Comparison of ENCODE assay signal across 15 mouse cellular contexts in genomic region chr4:140707615-140708014, GRCm38 (mm10). TPM values are rescaled to one million over a fixed set of nuclear protein-coding genes. Genes with fewer than 3 reads are reported as not detected.
DNase-seq lines count a peak whose midpoint lies in the region; ATAC-seq lines count a peak whose summit lies in the region.
"Had no signal": no experiment of that assay in that cellular context is flagged by ENCODE, and none has a peak within 500 bp of the region (broad histone marks: within the 10 kb centered on the region; RNA-seq: fewer than 3 reads in every experiment).

No protein-coding gene starts in this region.

- no peak overlapping the region for H3K4me3 ChIP-seq in embryonic facial prominence, embryonic 13.5 days
- H3K4me3 ChIP-seq in embryonic facial prominence, embryonic 10.5 days: no peak overlapping the region
- H3K4me3 ChIP-seq in heart, embryonic 13.5 days: no peak overlapping the region
- H3K4me3 ChIP-seq in heart, embryonic 10.5 days: no peak overlapping the region
- no peak overlapping the region for H3K4me3 ChIP-seq in lung, embryonic 15.5 days
- no peak overlapping the region for H3K4me3 ChIP-seq in stomach, embryonic 16.5 days (replicated peaks; ENCODE audit: low read length)
- H3K4me3 ChIP-seq: liver, embryonic 15.5 days; megakaryocyte, embryonic 14.5 days had no signal

- peak overlapping the region; percentile 40; the same call in 1 of the 2 replicates for H3K9ac ChIP-seq in embryonic facial prominence, embryonic 13.5 days
- H3K9ac ChIP-seq in heart, embryonic 13.5 days: peak overlapping the region; percentile 56
- H3K9ac ChIP-seq in lung, embryonic 15.5 days: no peak overlapping the region
- H3K9ac ChIP-seq in stomach, embryonic 16.5 days (ENCODE audit: low read length): peak overlapping the region; percentile 29; the same call in 1 of the 2 replicates
- H3K9ac ChIP-seq: liver, embryonic 15.5 days had no signal

- H3K4me2 ChIP-seq in embryonic facial prominence, embryonic 13.5 days: no peak overlapping the region
- no peak overlapping the region for H3K4me2 ChIP-seq in heart, embryonic 13.5 days
- no peak overlapping the region for H3K4me2 ChIP-seq in lung, embryonic 15.5 days
- H3K4me2 ChIP-seq in stomach, embryonic 16.5 days (ENCODE audit: low read depth, low read length): no peak overlapping the region; the same call in 1 of the 2 replicates
- H3K4me2 ChIP-seq: liver, embryonic 15.5 days had no signal

- H3K27ac ChIP-seq in embryonic facial prominence, embryonic 13.5 days: peak overlapping the region; percentile 22; the same call in 1 of the 2 replicates
- H3K27ac ChIP-seq in embryonic facial prominence, embryonic 10.5 days (replicated peaks): no peak overlapping the region
- H3K27ac ChIP-seq in heart, embryonic 13.5 days (replicated peaks): no peak overlapping the region
- H3K27ac ChIP-seq in heart, embryonic 10.5 days: no peak overlapping the region
- peak overlapping the region; percentile 49; the same call in 1 of the 2 replicates for H3K27ac ChIP-seq in lung, embryonic 15.5 days
- peak overlapping the region; percentile 71 for H3K27ac ChIP-seq in stomach, embryonic 16.5 days (ENCODE audit: low read length)
- H3K27ac ChIP-seq: liver, embryonic 15.5 days had no signal

- ATAC-seq in embryonic facial prominence, embryonic 13.5 days (ENCODE audit: insufficient number of reproducible peaks, insufficient read depth, low FRiP score, low TSS enrichment, low read depth): no peak
- ATAC-seq in heart, embryonic 13.5 days (ENCODE audit: extremely low read depth, insufficient number of reproducible peaks, low FRiP score, low TSS enrichment): no peak
- no peak for ATAC-seq in lung, embryonic 15.5 days (ENCODE audit: borderline replicate concordance, extremely low read depth, low FRiP score, low TSS enrichment)
- ATAC-seq in stomach, embryonic 16.5 days (ENCODE audit: insufficient read depth, low FRiP score): no peak
- no peak for ATAC-seq in cerebellum, adult (ENCODE audit: insufficient number of reproducible peaks, low FRiP score, low TSS enrichment)
- ATAC-seq: Patski had no signal

- 83% methylated on average over 4 of the region's 4 CpGs for WGBS in embryonic facial prominence, embryonic 13.5 days
- WGBS in embryonic facial prominence, embryonic 10.5 days: 88% methylated on average over 4 of the region's 4 CpGs
- 67% methylated on average over 4 of the region's 4 CpGs for WGBS in heart, embryonic 13.5 days
- WGBS in heart, embryonic 10.5 days: 82% methylated on average over 4 of the region's 4 CpGs
- 66% methylated on average over 4 of the region's 4 CpGs for WGBS in lung, embryonic 15.5 days
- 68% methylated on average over 4 of the region's 4 CpGs for WGBS in stomach, embryonic 16.5 days

- no peak for DNase-seq in embryonic facial prominence, embryonic 10.5 days (ENCODE audit: low spot score)
- no peak for DNase-seq in heart, embryonic 10.5 days (ENCODE audit: low spot score)
- DNase-seq in lung, postnatal 25 days (ENCODE audit: low spot score): no peak
- DNase-seq: cerebellum, adult 18-20 months; kidney, postnatal 10 days; layer of hippocampus, adult 9-11 months had no signal

- H3K36me3 ChIP-seq in embryonic facial prominence, embryonic 13.5 days: peaks cover 84% of the 10 kb centered on the region
- peaks cover 91% of the 10 kb centered on the region for H3K36me3 ChIP-seq in embryonic facial prominence, embryonic 10.5 days (replicated peaks)
- peaks cover 79% of the 10 kb centered on the region for H3K36me3 ChIP-seq in heart, embryonic 13.5 days
- peaks cover 82% of the 10 kb centered on the region for H3K36me3 ChIP-seq in heart, embryonic 10.5 days
- peaks cover 63% of the 10 kb centered on the region for H3K36me3 ChIP-seq in lung, embryonic 15.5 days
- H3K36me3 ChIP-seq in stomach, embryonic 16.5 days (ENCODE audit: control insufficient read depth, insufficient read depth, low read length): peaks cover 17% of the 10 kb centered on the region

- H3K9me3 ChIP-seq in embryonic facial prominence, embryonic 13.5 days: no peaks in the 10 kb centered on the region
- no peaks in the 10 kb centered on the region for H3K9me3 ChIP-seq in embryonic facial prominence, embryonic 10.5 days
- H3K9me3 ChIP-seq in heart, embryonic 13.5 days: no peaks in the 10 kb centered on the region
- H3K9me3 ChIP-seq in heart, embryonic 10.5 days: no peaks in the 10 kb centered on the region
- no peaks in the 10 kb centered on the region for H3K9me3 ChIP-seq in lung, embryonic 15.5 days
- H3K9me3 ChIP-seq in stomach, embryonic 16.5 days (replicated peaks; ENCODE audit: control insufficient read depth, low read length): no peaks in the 10 kb centered on the region
- H3K9me3 ChIP-seq: liver, embryonic 15.5 days; megakaryocyte, embryonic 14.5 days had no signal

- peaks cover 47% of the 10 kb centered on the region for H3K4me1 ChIP-seq in embryonic facial prominence, embryonic 13.5 days
- H3K4me1 ChIP-seq in embryonic facial prominence, embryonic 10.5 days: peaks cover 62% of the 10 kb centered on the region
- H3K4me1 ChIP-seq in heart, embryonic 13.5 days: peaks cover 55% of the 10 kb centered on the region
- peaks cover 63% of the 10 kb centered on the region for H3K4me1 ChIP-seq in heart, embryonic 10.5 days
- H3K4me1 ChIP-seq in lung, embryonic 15.5 days: peaks cover 69% of the 10 kb centered on the region
- H3K4me1 ChIP-seq in stomach, embryonic 16.5 days (ENCODE audit: control insufficient read depth, insufficient read depth, low read length): peaks cover 54% of the 10 kb centered on the region

- H3K27me3 ChIP-seq in embryonic facial prominence, embryonic 13.5 days: no peaks in the 10 kb centered on the region
- no peaks in the 10 kb centered on the region for H3K27me3 ChIP-seq in embryonic facial prominence, embryonic 10.5 days (replicated peaks; ENCODE audit: low read depth, poor library complexity, severe bottlenecking)
- no peaks in the 10 kb centered on the region for H3K27me3 ChIP-seq in heart, embryonic 13.5 days (replicated peaks)
- no peaks in the 10 kb centered on the region for H3K27me3 ChIP-seq in heart, embryonic 10.5 days (ENCODE audit: insufficient read depth, poor library complexity, severe bottlenecking)
- no peaks in the 10 kb centered on the region for H3K27me3 ChIP-seq in lung, embryonic 15.5 days
- no peaks in the 10 kb centered on the region for H3K27me3 ChIP-seq in stomach, embryonic 16.5 days (ENCODE audit: control insufficient read depth, insufficient read depth, low read length)
- H3K27me3 ChIP-seq: CH12.LX; liver, embryonic 15.5 days; megakaryocyte, embryonic 14.5 days; Patski had no signal

RNA-seq across cellular contexts. Expression of gene Rcc2, which starts 7.3 kb away (rescaled TPM):
- polyA plus RNA-seq in embryonic facial prominence, embryonic 13.5 days (2015; fragmentation: Nextera tagmentation; extraction: Ambion mirVana): 43.5 and 44.2 TPM in 2 replicates
- 54.4 and 59.8 TPM in 2 replicates for polyA plus RNA-seq in embryonic facial prominence, embryonic 10.5 days (2016; fragmentation: Nextera tagmentation; extraction: Ambion mirVana)
- polyA plus RNA-seq in heart, embryonic 13.5 days (2015; fragmentation: Nextera tagmentation; extraction: Ambion mirVana): 9.8 and 10.7 TPM in 2 replicates
- polyA plus RNA-seq in heart, embryonic 10.5 days (2016; fragmentation: Nextera tagmentation; extraction: Ambion mirVana): 18.0 and 29.0 TPM in 2 replicates
- polyA plus RNA-seq in lung, embryonic 15.5 days (2015; fragmentation: Nextera tagmentation; extraction: Ambion mirVana): 58.0 and 58.8 TPM in 2 replicates
- polyA plus RNA-seq in stomach, embryonic 16.5 days (2015; fragmentation: Nextera tagmentation; extraction: Ambion mirVana): 15.1 and 16.2 TPM in 2 replicates

RNA-seq across cellular contexts. Expression of gene Padi6, which starts 34.8 kb away (rescaled TPM):
- not detected in 2 replicates for polyA plus RNA-seq in embryonic facial prominence, embryonic 13.5 days (2015; fragmentation: Nextera tagmentation; extraction: Ambion mirVana)
- polyA plus RNA-seq in embryonic facial prominence, embryonic 10.5 days (2016; fragmentation: Nextera tagmentation; extraction: Ambion mirVana): not detected in 2 replicates
- polyA plus RNA-seq in heart, embryonic 13.5 days (2015; fragmentation: Nextera tagmentation; extraction: Ambion mirVana): not detected in 2 replicates
- not detected in 2 replicates for polyA plus RNA-seq in heart, embryonic 10.5 days (2016; fragmentation: Nextera tagmentation; extraction: Ambion mirVana)
- polyA plus RNA-seq in lung, embryonic 15.5 days (2015; fragmentation: Nextera tagmentation; extraction: Ambion mirVana): 0.06 TPM in 1 of 2 replicates, not detected in the other
- polyA plus RNA-seq in stomach, embryonic 16.5 days (2015; fragmentation: Nextera tagmentation; extraction: Ambion mirVana): 0.05 and 0.21 TPM in 2 replicates
- polyA plus RNA-seq: liver, embryonic 15.5 days; Patski had no signal

RNA-seq across cellular contexts. Expression of gene Arhgef10l, which starts 41.8 kb away (rescaled TPM):
- polyA plus RNA-seq in embryonic facial prominence, embryonic 13.5 days (2015; fragmentation: Nextera tagmentation; extraction: Ambion mirVana): 11.5 and 11.6 TPM in 2 replicates
- polyA plus RNA-seq in embryonic facial prominence, embryonic 10.5 days (2016; fragmentation: Nextera tagmentation; extraction: Ambion mirVana): 17.9 and 18.2 TPM in 2 replicates
- polyA plus RNA-seq in heart, embryonic 13.5 days (2015; fragmentation: Nextera tagmentation; extraction: Ambion mirVana): 15.3 and 18.2 TPM in 2 replicates
- 13.3 and 14.9 TPM in 2 replicates for polyA plus RNA-seq in heart, embryonic 10.5 days (2016; fragmentation: Nextera tagmentation; extraction: Ambion mirVana)
- 14.8 and 16.6 TPM in 2 replicates for polyA plus RNA-seq in lung, embryonic 15.5 days (2015; fragmentation: Nextera tagmentation; extraction: Ambion mirVana)
- polyA plus RNA-seq in stomach, embryonic 16.5 days (2015; fragmentation: Nextera tagmentation; extraction: Ambion mirVana): 18.4 and 21.7 TPM in 2 replicates

Comparison
In these comparisons a context has a peak if more than half of its experiments do, and no peak if none do; other contexts are left out.
1. H3K27ac ChIP-seq: peak in embryonic facial prominence, embryonic 13.5 days (single experiment), lung, embryonic 15.5 days (single experiment) and stomach, embryonic 16.5 days (single experiment); none in embryonic facial prominence, embryonic 10.5 days (single experiment), heart, embryonic 13.5 days (single experiment) and heart, embryonic 10.5 days (single experiment).